Mouse (Mus musculus): ENCODE measurements around the gene Aipl1. TPM values are rescaled to one million over a fixed set of nuclear protein-coding genes. Genes with fewer than 3 reads are reported as not detected.

Gene Aipl1
- polyA plus RNA-seq, 1 experiment from 2014 or later: 0.29 TPM

GRCm38 (mm10) chr11:72052636-72053035 lies 15.3 kb upstream of the Aipl1 start:
- H3K27ac ChIP-seq (ENCODE audit: low read length): no peak overlapping the region
- peaks cover 14% of the 10 kb centered on the region for H3K27me3 ChIP-seq (replicated peaks; ENCODE audit: control insufficient read depth, insufficient read depth, low read length)
- no peak overlapping the region for H3K9ac ChIP-seq (ENCODE audit: low read depth, low read length)
- no peak overlapping the region for H3K4me3 ChIP-seq (ENCODE audit: low read length)
- no peaks in the 10 kb centered on the region for H3K36me3 ChIP-seq (ENCODE audit: control insufficient read depth, insufficient read depth, low read length)
- no peaks in the 10 kb centered on the region for H3K9me3 ChIP-seq (ENCODE audit: control insufficient read depth, low read length)
- 18% methylated on average over 5 of the region's 5 CpGs for WGBS
- peaks cover 14% of the 10 kb centered on the region for H3K4me1 ChIP-seq (ENCODE audit: control insufficient read depth, insufficient read depth, low read length)
- no peak overlapping the region for H3K4me2 ChIP-seq (ENCODE audit: low read depth, low read length)
- ATAC-seq: no peak

- H3K4me3 ChIP-seq (ENCODE audit: low read length): no peak overlapping the region
- WGBS: 64% methylated on average over 3 of the region's 3 CpGs
- no peak for ATAC-seq
- peaks cover 14% of the 10 kb centered on the region for H3K4me1 ChIP-seq (ENCODE audit: control insufficient read depth, insufficient read depth, low read length)
- H3K9ac ChIP-seq (ENCODE audit: low read depth, low read length): no peak overlapping the region
- no peaks in the 10 kb centered on the region for H3K36me3 ChIP-seq (ENCODE audit: control insufficient read depth, insufficient read depth, low read length)
- peaks cover 14% of the 10 kb centered on the region for H3K27me3 ChIP-seq (replicated peaks; ENCODE audit: control insufficient read depth, insufficient read depth, low read length)
- H3K4me2 ChIP-seq (ENCODE audit: low read depth, low read length): no peak overlapping the region
- no peaks in the 10 kb centered on the region for H3K9me3 ChIP-seq (ENCODE audit: control insufficient read depth, low read length)
- no peak overlapping the region for H3K27ac ChIP-seq (ENCODE audit: low read length)
Observed at GRCm38 (mm10) chr11:72052221-72052620, 14.9 kb upstream of the Aipl1 start.

- peak; percentile 62 for ATAC-seq
- Histone ChIP-seq H3K27me3 (replicated peaks; ENCODE audit: control insufficient read depth, insufficient read depth, low read length) (peaks cover 14% of the 10 kb centered on the region), H3K4me1 (ENCODE audit: control insufficient read depth, insufficient read depth, low read length) (peaks cover 14% of the 10 kb centered on the region), H3K4me3 (ENCODE audit: low read length) (peak overlapping the region; percentile 55), H3K9me3 (ENCODE audit: control insufficient read depth, low read length) (no peaks in the 10 kb centered on the region), H3K4me2 (ENCODE audit: low read depth, low read length) (peak overlapping the region; percentile 92), H3K9ac (ENCODE audit: low read depth, low read length) (peak overlapping the region; percentile 65), H3K27ac (ENCODE audit: low read length) (no peak overlapping the region), H3K36me3 (ENCODE audit: control insufficient read depth, insufficient read depth, low read length) (no peaks in the 10 kb centered on the region)
- WGBS: 1% methylated on average over 45 of the region's 45 CpGs
Observed at GRCm38 (mm10) chr11:72050895-72051858, 13.9 kb upstream of the Aipl1 start.

GRCm38 (mm10) chr11:72050168-72050894 lies 13.0 kb upstream of the Aipl1 start:
- 25% methylated on average over 14 of the region's 14 CpGs for WGBS
- H3K9me3 ChIP-seq (ENCODE audit: control insufficient read depth, low read length): no peaks in the 10 kb centered on the region
- peak overlapping the region; percentile 55 for H3K4me3 ChIP-seq (ENCODE audit: low read length)
- H3K9ac ChIP-seq (ENCODE audit: low read depth, low read length): peak overlapping the region; percentile 65
- peak overlapping the region; percentile 92 for H3K4me2 ChIP-seq (ENCODE audit: low read depth, low read length)
- no peaks in the 10 kb centered on the region for H3K36me3 ChIP-seq (ENCODE audit: control insufficient read depth, insufficient read depth, low read length)
- H3K4me1 ChIP-seq (ENCODE audit: control insufficient read depth, insufficient read depth, low read length): peaks cover 14% of the 10 kb centered on the region
- peaks cover 14% of the 10 kb centered on the region for H3K27me3 ChIP-seq (replicated peaks; ENCODE audit: control insufficient read depth, insufficient read depth, low read length)
- ATAC-seq: no peak
- no peak overlapping the region for H3K27ac ChIP-seq (ENCODE audit: low read length)

GRCm38 (mm10) chr11:72049171-72049759 lies 12.0 kb upstream of the Aipl1 start:
- no peak overlapping the region for H3K4me2 ChIP-seq (ENCODE audit: low read depth, low read length)
- no peaks in the 10 kb centered on the region for H3K36me3 ChIP-seq (ENCODE audit: control insufficient read depth, insufficient read depth, low read length)
- no peak for ATAC-seq
- no peak overlapping the region for H3K27ac ChIP-seq (ENCODE audit: low read length)
- WGBS: 75% methylated on average over 8 of the region's 8 CpGs
- peaks cover 14% of the 10 kb centered on the region for H3K4me1 ChIP-seq (ENCODE audit: control insufficient read depth, insufficient read depth, low read length)
- no peaks in the 10 kb centered on the region for H3K9me3 ChIP-seq (ENCODE audit: control insufficient read depth, low read length)
- no peak overlapping the region for H3K9ac ChIP-seq (ENCODE audit: low read depth, low read length)
- peaks cover 14% of the 10 kb centered on the region for H3K27me3 ChIP-seq (replicated peaks; ENCODE audit: control insufficient read depth, insufficient read depth, low read length)
- no peak overlapping the region for H3K4me3 ChIP-seq (ENCODE audit: low read length)

GRCm38 (mm10) chr11:72048730-72049129 lies 11.4 kb upstream of the Aipl1 start:
- ATAC-seq: no peak
- Histone ChIP-seq H3K36me3 (ENCODE audit: control insufficient read depth, insufficient read depth, low read length) (no peaks in the 10 kb centered on the region), H3K27me3 (replicated peaks; ENCODE audit: control insufficient read depth, insufficient read depth, low read length) (peaks cover 14% of the 10 kb centered on the region), H3K27ac (ENCODE audit: low read length) (no peak overlapping the region), H3K4me3 (ENCODE audit: low read length) (no peak overlapping the region), H3K4me2 (ENCODE audit: low read depth, low read length) (no peak overlapping the region), H3K9me3 (ENCODE audit: control insufficient read depth, low read length) (no peaks in the 10 kb centered on the region), H3K4me1 (ENCODE audit: control insufficient read depth, insufficient read depth, low read length) (peaks cover 16% of the 10 kb centered on the region), H3K9ac (ENCODE audit: low read depth, low read length) (no peak overlapping the region)
- WGBS: 72% methylated on average over 6 of the region's 6 CpGs

- Histone ChIP-seq H3K27me3 (replicated peaks; ENCODE audit: control insufficient read depth, insufficient read depth, low read length) (no peaks in the 10 kb centered on the region), H3K27ac (ENCODE audit: low read length) (no peak overlapping the region), H3K4me3 (ENCODE audit: low read length) (no peak overlapping the region), H3K9me3 (ENCODE audit: control insufficient read depth, low read length) (no peaks in the 10 kb centered on the region), H3K4me1 (ENCODE audit: control insufficient read depth, insufficient read depth, low read length) (peaks cover 21% of the 10 kb centered on the region), H3K4me2 (ENCODE audit: low read depth, low read length) (no peak overlapping the region), H3K36me3 (ENCODE audit: control insufficient read depth, insufficient read depth, low read length) (no peaks in the 10 kb centered on the region), H3K9ac (ENCODE audit: low read depth, low read length) (no peak overlapping the region)
- no peak for ATAC-seq
- 80% methylated on average over 3 of the region's 3 CpGs for WGBS
Observed at GRCm38 (mm10) chr11:72044231-72044630, 6.9 kb upstream of the Aipl1 start.

GRCm38 (mm10) chr11:72042631-72043030 lies 5.3 kb upstream of the Aipl1 start:
- no peak for ATAC-seq
- no peaks in the 10 kb centered on the region for H3K36me3 ChIP-seq (ENCODE audit: control insufficient read depth, insufficient read depth, low read length)
- peak overlapping the region; percentile 60 for H3K4me3 ChIP-seq (ENCODE audit: low read length)
- H3K9ac ChIP-seq (ENCODE audit: low read depth, low read length): peak overlapping the region; percentile 65
- H3K27me3 ChIP-seq (replicated peaks; ENCODE audit: control insufficient read depth, insufficient read depth, low read length): no peaks in the 10 kb centered on the region
- H3K4me1 ChIP-seq (ENCODE audit: control insufficient read depth, insufficient read depth, low read length): peaks cover 21% of the 10 kb centered on the region
- no peak overlapping the region for H3K27ac ChIP-seq (ENCODE audit: low read length)
- WGBS: under 1% methylated on average over 14 of the region's 14 CpGs
- no peaks in the 10 kb centered on the region for H3K9me3 ChIP-seq (ENCODE audit: control insufficient read depth, low read length)
- peak overlapping the region; percentile 75 for H3K4me2 ChIP-seq (ENCODE audit: low read depth, low read length)
